Mouse (Mus musculus): Measurements from ENCODE around the gene Serpine1. TPM values are rescaled to one million over a fixed set of nuclear protein-coding genes. Genes with fewer than 3 reads are reported as not detected.

Gene Serpine1
- polyA plus RNA-seq, 1 experiment from 2014 or later, result 0.33 TPM

- Histone ChIP-seq H3K4me1 (ENCODE audit: control insufficient read depth, insufficient read depth, low read length) (peaks cover 4% of the 10 kb centered on the region; the same call in 1 of the 2 replicates), H3K4me2 (replicated peaks; ENCODE audit: low read depth, low read length) (no peak overlapping the region), H3K9me3 (ENCODE audit: control insufficient read depth, low read depth, low read length) (no peaks in the 10 kb centered on the region; the same call in 1 of the 2 replicates), H3K4me3 (ENCODE audit: low read depth, low read length) (no peak overlapping the region), H3K36me3 (ENCODE audit: control insufficient read depth, insufficient read depth, low read length) (peaks cover 13% of the 10 kb centered on the region; the same call in 1 of the 2 replicates), H3K27ac (ENCODE audit: low read length) (no peak overlapping the region), H3K9ac (replicated peaks; ENCODE audit: low read depth, low read length) (no peak overlapping the region), H3K27me3 (ENCODE audit: control insufficient read depth, insufficient read depth, low read length) (no peaks in the 10 kb centered on the region)
- WGBS, result 85% methylated on average over 5 of the region's 5 CpGs
- no peak for ATAC-seq (ENCODE audit: insufficient number of reproducible peaks, insufficient read depth, low FRiP score, low read depth)
Observed at GRCm38 (mm10) chr5:137111542-137112408, 39.7 kb upstream of the Serpine1 start.

GRCm38 (mm10) chr5:137110863-137111262 is 38.8 kb upstream of the Serpine1 start:
- ATAC-seq (ENCODE audit: insufficient number of reproducible peaks, insufficient read depth, low FRiP score, low read depth), result no peak
- H3K36me3 ChIP-seq (ENCODE audit: control insufficient read depth, insufficient read depth, low read length), result peaks cover 13% of the 10 kb centered on the region; the same call in 1 of the 2 replicates
- no peaks in the 10 kb centered on the region for H3K27me3 ChIP-seq (ENCODE audit: control insufficient read depth, insufficient read depth, low read length)
- H3K9me3 ChIP-seq (ENCODE audit: control insufficient read depth, low read depth, low read length), result no peaks in the 10 kb centered on the region; the same call in 1 of the 2 replicates
- WGBS, result 89% methylated on average over 12 of the region's 12 CpGs
- H3K9ac ChIP-seq (replicated peaks; ENCODE audit: low read depth, low read length), result no peak overlapping the region
- no peak overlapping the region for H3K4me3 ChIP-seq (ENCODE audit: low read depth, low read length)
- no peak overlapping the region for H3K4me2 ChIP-seq (replicated peaks; ENCODE audit: low read depth, low read length)
- H3K27ac ChIP-seq (ENCODE audit: low read length), result no peak overlapping the region
- H3K4me1 ChIP-seq (ENCODE audit: control insufficient read depth, insufficient read depth, low read length), result peaks cover 4% of the 10 kb centered on the region; the same call in 1 of the 2 replicates

DNA sequence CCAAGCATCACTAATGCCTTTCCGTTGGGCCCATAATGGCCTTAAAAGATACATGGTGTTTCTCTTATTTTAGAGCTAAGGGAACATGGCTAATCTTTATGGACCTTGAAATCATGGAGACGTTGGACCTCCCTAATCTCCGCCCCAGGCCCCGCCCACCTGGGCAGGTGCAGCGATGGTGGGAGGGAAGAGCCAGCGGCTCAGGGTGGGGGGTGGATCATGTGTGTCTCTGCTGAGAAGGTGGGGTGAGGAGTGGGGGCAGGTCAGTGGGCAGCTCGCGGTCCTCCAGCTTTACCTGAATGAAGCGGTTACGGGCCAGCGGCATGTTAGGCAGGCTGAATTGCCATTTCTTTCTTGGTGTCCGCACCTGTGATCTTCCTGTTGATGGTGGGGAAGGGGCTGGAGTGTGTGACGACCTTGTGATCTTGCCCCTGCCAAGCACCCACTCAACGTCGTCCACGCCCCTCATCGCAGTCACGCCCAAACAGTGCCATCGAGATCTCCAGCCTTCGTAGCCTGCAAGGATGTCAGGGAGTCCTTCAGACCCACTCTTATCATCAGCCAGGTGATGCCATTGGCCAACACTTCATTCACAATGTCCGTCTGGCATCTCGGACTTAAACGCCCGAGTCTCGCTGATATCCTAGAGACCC is 38.0 kb upstream of the Serpine1 start:
- H3K4me2 ChIP-seq (replicated peaks; ENCODE audit: low read depth, low read length), result no peak overlapping the region
- no peaks in the 10 kb centered on the region for H3K27me3 ChIP-seq (ENCODE audit: control insufficient read depth, insufficient read depth, low read length)
- H3K9me3 ChIP-seq (ENCODE audit: control insufficient read depth, low read depth, low read length), result no peaks in the 10 kb centered on the region; the same call in 1 of the 2 replicates
- WGBS, result 56% methylated on average over 25 of the region's 25 CpGs
- no peak overlapping the region for H3K27ac ChIP-seq (ENCODE audit: low read length)
- H3K36me3 ChIP-seq (ENCODE audit: control insufficient read depth, insufficient read depth, low read length), result peaks cover 13% of the 10 kb centered on the region; the same call in 1 of the 2 replicates
- ATAC-seq (ENCODE audit: insufficient number of reproducible peaks, insufficient read depth, low FRiP score, low read depth), result no peak
- H3K4me3 ChIP-seq (ENCODE audit: low read depth, low read length), result no peak overlapping the region
- H3K4me1 ChIP-seq (ENCODE audit: control insufficient read depth, insufficient read depth, low read length), result peaks cover 2% of the 10 kb centered on the region; the same call in 1 of the 2 replicates
- H3K9ac ChIP-seq (replicated peaks; ENCODE audit: low read depth, low read length), result no peak overlapping the region

DNA sequence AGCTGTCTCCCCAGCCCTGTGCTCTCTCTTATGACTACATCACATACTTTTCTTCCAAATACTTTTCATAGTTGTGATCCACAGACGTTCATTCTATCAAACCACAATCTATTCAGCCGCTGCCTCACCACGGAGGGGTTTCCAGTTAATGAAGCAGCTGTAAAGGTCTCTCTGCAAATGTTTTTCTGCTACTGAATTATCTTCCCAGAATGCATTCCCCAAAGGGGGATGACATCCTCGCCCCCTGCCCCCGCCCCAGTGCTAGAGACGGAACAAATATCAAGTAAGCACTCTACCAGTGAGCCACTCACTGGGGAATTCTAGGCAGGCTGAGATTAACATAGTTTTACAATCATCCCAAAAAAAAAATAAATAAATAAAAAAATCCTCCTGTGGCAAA is 36.0 kb upstream of the Serpine1 start:
- H3K4me1 ChIP-seq (ENCODE audit: control insufficient read depth, insufficient read depth, low read length), result no peaks in the 10 kb centered on the region
- WGBS, result 60% methylated on average over 6 of the region's 6 CpGs
- H3K27ac ChIP-seq (ENCODE audit: low read length), result no peak overlapping the region
- no peak for ATAC-seq (ENCODE audit: insufficient number of reproducible peaks, insufficient read depth, low FRiP score, low read depth)
- no peak overlapping the region for H3K4me3 ChIP-seq (ENCODE audit: low read depth, low read length)
- H3K9ac ChIP-seq (replicated peaks; ENCODE audit: low read depth, low read length), result no peak overlapping the region
- H3K4me2 ChIP-seq (replicated peaks; ENCODE audit: low read depth, low read length), result no peak overlapping the region
- no peaks in the 10 kb centered on the region for H3K9me3 ChIP-seq (ENCODE audit: control insufficient read depth, low read depth, low read length)
- H3K36me3 ChIP-seq (ENCODE audit: control insufficient read depth, insufficient read depth, low read length), result 0 out of 2 replicates have a peak, but pooled peaks cover 7% of the 10 kb centered on the region
- H3K27me3 ChIP-seq (ENCODE audit: control insufficient read depth, insufficient read depth, low read length), result no peaks in the 10 kb centered on the region

DNA sequence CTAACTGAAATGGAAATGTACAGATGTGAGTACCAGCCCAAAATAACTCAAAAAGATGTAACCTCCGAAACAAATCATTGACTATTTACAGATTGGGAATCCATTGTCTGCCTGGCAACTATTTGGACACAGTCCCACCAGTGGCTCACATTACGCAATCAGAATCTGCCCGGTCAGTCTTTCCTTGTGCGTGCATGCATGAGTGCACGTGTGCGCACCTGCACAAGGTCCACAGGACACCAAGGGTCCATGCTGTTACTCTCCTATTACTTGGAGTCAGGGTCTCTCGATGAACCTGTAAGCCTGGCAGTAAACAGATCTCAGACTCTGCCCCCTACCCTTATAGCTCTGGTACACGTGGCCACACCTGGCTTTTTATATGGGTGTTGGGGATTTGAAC is 35.6 kb upstream of the Serpine1 start:
- H3K36me3 ChIP-seq (ENCODE audit: control insufficient read depth, insufficient read depth, low read length), result 0 out of 2 replicates have a peak, but pooled peaks cover 2% of the 10 kb centered on the region
- H3K27ac ChIP-seq (ENCODE audit: low read length), result no peak overlapping the region
- H3K9me3 ChIP-seq (ENCODE audit: control insufficient read depth, low read depth, low read length), result no peaks in the 10 kb centered on the region
- no peaks in the 10 kb centered on the region for H3K4me1 ChIP-seq (ENCODE audit: control insufficient read depth, insufficient read depth, low read length)
- H3K4me3 ChIP-seq (ENCODE audit: low read depth, low read length), result no peak overlapping the region
- no peak for ATAC-seq (ENCODE audit: insufficient number of reproducible peaks, insufficient read depth, low FRiP score, low read depth)
- no peak overlapping the region for H3K4me2 ChIP-seq (replicated peaks; ENCODE audit: low read depth, low read length)
- no peak overlapping the region for H3K9ac ChIP-seq (replicated peaks; ENCODE audit: low read depth, low read length)
- WGBS, result 82% methylated on average over 8 of the region's 8 CpGs
- no peaks in the 10 kb centered on the region for H3K27me3 ChIP-seq (ENCODE audit: control insufficient read depth, insufficient read depth, low read length)

GRCm38 (mm10) chr5:137107024-137107423 is 35.0 kb upstream of the Serpine1 start:
- Histone ChIP-seq H3K27me3 (ENCODE audit: control insufficient read depth, insufficient read depth, low read length) (no peaks in the 10 kb centered on the region), H3K9ac (replicated peaks; ENCODE audit: low read depth, low read length) (no peak overlapping the region), H3K9me3 (ENCODE audit: control insufficient read depth, low read depth, low read length) (no peaks in the 10 kb centered on the region), H3K36me3 (ENCODE audit: control insufficient read depth, insufficient read depth, low read length) (no peaks in the 10 kb centered on the region), H3K4me3 (ENCODE audit: low read depth, low read length) (no peak overlapping the region), H3K4me2 (replicated peaks; ENCODE audit: low read depth, low read length) (no peak overlapping the region), H3K4me1 (ENCODE audit: control insufficient read depth, insufficient read depth, low read length) (no peaks in the 10 kb centered on the region), H3K27ac (ENCODE audit: low read length) (no peak overlapping the region)
- no peak for ATAC-seq (ENCODE audit: insufficient number of reproducible peaks, insufficient read depth, low FRiP score, low read depth)
- 7% methylated on average over 6 of the region's 6 CpGs for WGBS

- Histone ChIP-seq H3K27ac (ENCODE audit: low read length) (no peak overlapping the region), H3K4me1 (ENCODE audit: control insufficient read depth, insufficient read depth, low read length) (no peaks in the 10 kb centered on the region), H3K9ac (replicated peaks; ENCODE audit: low read depth, low read length) (no peak overlapping the region), H3K27me3 (ENCODE audit: control insufficient read depth, insufficient read depth, low read length) (no peaks in the 10 kb centered on the region), H3K9me3 (ENCODE audit: control insufficient read depth, low read depth, low read length) (no peaks in the 10 kb centered on the region), H3K4me3 (ENCODE audit: low read depth, low read length) (no peak overlapping the region), H3K4me2 (replicated peaks; ENCODE audit: low read depth, low read length) (no peak overlapping the region), H3K36me3 (ENCODE audit: control insufficient read depth, insufficient read depth, low read length) (no peaks in the 10 kb centered on the region)
- 71% methylated on average over 4 of the region's 4 CpGs for WGBS
- ATAC-seq (ENCODE audit: insufficient number of reproducible peaks, insufficient read depth, low FRiP score, low read depth), result no peak
Observed at GRCm38 (mm10) chr5:137106434-137106833, 34.4 kb upstream of the Serpine1 start.

DNA sequence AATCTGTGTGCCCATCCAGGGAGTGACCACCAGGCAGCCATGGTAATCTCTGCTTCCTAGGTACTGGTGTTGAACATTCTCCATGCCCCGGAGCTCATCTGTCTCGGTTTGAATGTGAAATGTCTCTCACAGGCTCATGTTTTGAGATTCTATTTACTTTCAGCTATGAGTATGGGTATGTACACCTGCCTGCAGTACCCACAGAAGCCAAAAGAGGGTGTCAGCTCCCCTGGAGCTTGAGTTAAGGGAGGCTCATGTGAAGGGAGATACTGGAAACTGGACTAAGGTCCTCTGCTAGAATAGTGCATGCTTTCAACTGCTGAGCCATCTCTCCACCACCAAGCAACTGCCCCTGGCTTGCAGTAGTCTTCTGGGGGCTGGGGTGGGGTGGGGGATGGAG is 31.9 kb upstream of the Serpine1 start:
- Histone ChIP-seq H3K36me3 (ENCODE audit: control insufficient read depth, insufficient read depth, low read length) (no peaks in the 10 kb centered on the region), H3K4me3 (ENCODE audit: low read depth, low read length) (no peak overlapping the region), H3K9me3 (ENCODE audit: control insufficient read depth, low read depth, low read length) (no peaks in the 10 kb centered on the region), H3K27ac (ENCODE audit: low read length) (no peak overlapping the region), H3K4me2 (replicated peaks; ENCODE audit: low read depth, low read length) (no peak overlapping the region), H3K4me1 (ENCODE audit: control insufficient read depth, insufficient read depth, low read length) (no peaks in the 10 kb centered on the region), H3K27me3 (ENCODE audit: control insufficient read depth, insufficient read depth, low read length) (no peaks in the 10 kb centered on the region), H3K9ac (replicated peaks; ENCODE audit: low read depth, low read length) (no peak overlapping the region)
- ATAC-seq (ENCODE audit: insufficient number of reproducible peaks, insufficient read depth, low FRiP score, low read depth), result no peak
- WGBS, result 89% methylated on average over 2 of the region's 2 CpGs

Data from stomach, embryonic 14.5 days (tissue).